Mouse (Mus musculus): ENCODE measurements around the gene D10Wsu102e. TPM values are rescaled to one million over a fixed set of nuclear protein-coding genes. Genes with fewer than 3 reads are reported as not detected.

D10Wsu102e gene
- polyA plus RNA-seq (2016; fragmentation: Nextera tagmentation; extraction: Ambion mirVana) = 0.64 and 0.80 TPM in 2 replicates

- WGBS = under 1% methylated on average over 30 of the region's 30 CpGs
- Histone ChIP-seq H3K4me3 (peak within 1 kb of the TSS; percentile 77), H3K27ac (peak within 1 kb of the TSS; percentile 87), H3K27me3 (ENCODE audit: insufficient read depth, poor library complexity, severe bottlenecking) (0 out of 2 replicates have a peak, but pooled peaks cover 4% of the 10 kb centered on the region), H3K9me3 (no peaks in the 10 kb centered on the region), H3K4me1 (peaks cover 31% of the 10 kb centered on the region), H3K36me3 (peaks cover 25% of the 10 kb centered on the region)
- peak; percentile 99 for DNase-seq (ENCODE audit: low spot score)
These were observed at the start of gene D10Wsu102e for GRCm38 (mm10) chr10:83359956-83360355. Gene D10Wsu102e (plus strand): TSS chr10:83360221.

DNA sequence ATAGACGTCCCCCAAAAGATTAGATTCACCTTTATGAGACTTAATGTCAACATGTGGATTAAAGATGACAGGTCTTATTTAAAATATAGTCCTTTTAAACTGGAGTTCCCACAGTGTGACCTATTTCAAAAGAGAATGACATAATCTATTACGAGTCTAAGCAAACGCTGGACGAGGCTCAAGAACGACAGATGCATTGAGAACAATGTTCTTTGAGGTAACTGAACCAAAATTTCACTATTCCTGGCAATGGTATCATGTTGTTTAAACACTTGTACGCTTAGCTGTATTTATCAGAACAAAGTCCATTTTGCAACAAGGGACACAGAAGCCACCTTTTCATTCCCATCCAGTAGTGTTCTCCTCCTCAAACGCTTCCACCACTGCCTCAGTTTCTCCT, 49.7 kb upstream of the D10Wsu102e start:
- no peak overlapping the region for H3K4me3 ChIP-seq
- WGBS = 80% methylated on average over 7 of the region's 7 CpGs
- H3K9me3 ChIP-seq = no peaks in the 10 kb centered on the region
- H3K4me1 ChIP-seq = no peaks in the 10 kb centered on the region
- no peak overlapping the region for H3K27ac ChIP-seq
- no peaks in the 10 kb centered on the region for H3K27me3 ChIP-seq (ENCODE audit: insufficient read depth, poor library complexity, severe bottlenecking)
- DNase-seq (ENCODE audit: low spot score) = no peak
- H3K36me3 ChIP-seq = no peaks in the 10 kb centered on the region

GRCm38 (mm10) chr10:83313033-83313432, 47.0 kb upstream of the D10Wsu102e start:
- Histone ChIP-seq H3K4me3 (no peak overlapping the region), H3K27ac (no peak overlapping the region), H3K27me3 (ENCODE audit: insufficient read depth, poor library complexity, severe bottlenecking) (no peaks in the 10 kb centered on the region), H3K9me3 (no peaks in the 10 kb centered on the region), H3K4me1 (no peaks in the 10 kb centered on the region), H3K36me3 (no peaks in the 10 kb centered on the region)
- 49% methylated on average over 5 of the region's 5 CpGs for WGBS
- no peak for DNase-seq (ENCODE audit: low spot score)

- 88% methylated on average over 6 of the region's 6 CpGs for WGBS
- no peak for DNase-seq (ENCODE audit: low spot score)
- Histone ChIP-seq H3K4me1 (0 out of 2 replicates have a peak, but pooled peaks cover 2% of the 10 kb centered on the region), H3K9me3 (no peaks in the 10 kb centered on the region), H3K27me3 (ENCODE audit: insufficient read depth, poor library complexity, severe bottlenecking) (no peaks in the 10 kb centered on the region), H3K4me3 (no peak overlapping the region), H3K36me3 (no peaks in the 10 kb centered on the region), H3K27ac (no peak overlapping the region)
These were observed 39.6 kb upstream of the D10Wsu102e start for GRCm38 (mm10) chr10:83320396-83320795.

- Histone ChIP-seq H3K36me3 (no peaks in the 10 kb centered on the region), H3K4me3 (no peak overlapping the region), H3K27me3 (ENCODE audit: insufficient read depth, poor library complexity, severe bottlenecking) (no peaks in the 10 kb centered on the region), H3K9me3 (no peaks in the 10 kb centered on the region), H3K4me1 (0 out of 2 replicates have a peak, but pooled peaks cover 2% of the 10 kb centered on the region), H3K27ac (no peak overlapping the region)
- no peak for DNase-seq (ENCODE audit: low spot score)
- 89% methylated on average over 7 of the region's 7 CpGs for WGBS
These were observed 39.2 kb upstream of the D10Wsu102e start for GRCm38 (mm10) chr10:83320870-83321269.

DNA sequence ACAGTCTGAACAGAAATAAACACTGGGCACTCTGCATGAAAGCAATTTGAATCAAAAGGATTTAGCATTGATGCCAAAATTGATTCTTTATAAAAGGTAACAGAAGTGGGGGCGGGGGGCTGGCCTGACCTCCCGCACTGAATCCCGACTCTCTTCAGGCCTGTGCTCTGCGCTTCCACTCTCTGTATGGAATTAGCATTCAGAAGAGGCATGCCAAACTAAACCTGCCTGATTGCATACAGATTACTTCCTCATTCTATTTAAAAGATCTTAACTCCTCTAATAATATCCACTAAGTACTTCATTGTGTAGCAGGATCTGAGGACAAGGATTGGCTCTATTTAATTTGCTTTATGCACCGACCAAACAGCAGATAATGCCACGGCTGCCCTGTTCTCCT, 38.5 kb upstream of the D10Wsu102e start:
- Histone ChIP-seq H3K27ac (no peak overlapping the region), H3K27me3 (ENCODE audit: insufficient read depth, poor library complexity, severe bottlenecking) (no peaks in the 10 kb centered on the region), H3K4me3 (no peak overlapping the region), H3K9me3 (no peaks in the 10 kb centered on the region), H3K36me3 (no peaks in the 10 kb centered on the region), H3K4me1 (0 out of 2 replicates have a peak, but pooled peaks cover 2% of the 10 kb centered on the region)
- WGBS = 85% methylated on average over 6 of the region's 6 CpGs
- no peak for DNase-seq (ENCODE audit: low spot score)

DNA sequence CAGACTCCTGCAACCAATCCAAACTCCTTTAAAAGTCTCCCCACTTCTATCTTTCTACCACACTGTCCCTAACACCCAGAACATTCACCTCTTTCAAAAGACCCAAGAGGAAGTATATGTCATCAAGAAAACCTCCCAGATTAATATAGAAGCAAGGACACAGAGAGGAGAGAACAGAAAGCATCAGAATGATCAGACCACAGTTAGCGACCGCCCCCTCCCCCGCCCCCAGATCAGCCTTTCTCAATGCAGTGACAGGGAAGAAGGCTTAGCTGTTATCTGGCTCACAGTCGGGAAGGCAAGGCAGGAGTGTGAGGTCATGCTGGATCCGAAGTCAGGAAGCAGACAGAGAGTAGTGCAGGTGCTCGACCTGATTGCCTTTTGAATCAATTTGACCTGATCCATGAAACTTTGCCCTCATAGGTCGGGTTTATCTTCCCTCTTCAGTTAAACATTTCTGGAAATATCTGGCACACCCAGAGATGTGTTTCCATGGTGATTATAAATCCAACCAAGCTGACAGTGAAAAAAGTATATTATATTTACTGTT, 37.4 kb upstream of the D10Wsu102e start:
- 35% methylated on average over 7 of the region's 7 CpGs for WGBS
- no peak for DNase-seq (ENCODE audit: low spot score)
- no peak overlapping the region for H3K27ac ChIP-seq
- H3K27me3 ChIP-seq (ENCODE audit: insufficient read depth, poor library complexity, severe bottlenecking) = no peaks in the 10 kb centered on the region
- no peak overlapping the region for H3K4me3 ChIP-seq
- no peaks in the 10 kb centered on the region for H3K9me3 ChIP-seq
- H3K36me3 ChIP-seq = no peaks in the 10 kb centered on the region
- H3K4me1 ChIP-seq = 0 out of 2 replicates have a peak, but pooled peaks cover 2% of the 10 kb centered on the region

- H3K36me3 ChIP-seq = no peaks in the 10 kb centered on the region
- no peak for DNase-seq (ENCODE audit: low spot score)
- H3K27ac ChIP-seq = no peak overlapping the region
- no peaks in the 10 kb centered on the region for H3K9me3 ChIP-seq
- H3K4me3 ChIP-seq = no peak overlapping the region
- 0 out of 2 replicates have a peak, but pooled peaks cover 2% of the 10 kb centered on the region for H3K4me1 ChIP-seq
- WGBS = 79% methylated on average over 3 of the region's 3 CpGs
- no peaks in the 10 kb centered on the region for H3K27me3 ChIP-seq (ENCODE audit: insufficient read depth, poor library complexity, severe bottlenecking)
These were observed 35.1 kb upstream of the D10Wsu102e start for GRCm38 (mm10) chr10:83324871-83325270.

GRCm38 (mm10) chr10:83325903-83326302, 34.1 kb upstream of the D10Wsu102e start:
- H3K27me3 ChIP-seq (ENCODE audit: insufficient read depth, poor library complexity, severe bottlenecking) = no peaks in the 10 kb centered on the region
- 89% methylated on average over 1 of the region's 1 CpGs for WGBS
- DNase-seq (ENCODE audit: low spot score) = no peak
- no peaks in the 10 kb centered on the region for H3K36me3 ChIP-seq
- no peaks in the 10 kb centered on the region for H3K9me3 ChIP-seq
- H3K4me1 ChIP-seq = 0 out of 2 replicates have a peak, but pooled peaks cover 2% of the 10 kb centered on the region
- H3K27ac ChIP-seq = no peak overlapping the region
- no peak overlapping the region for H3K4me3 ChIP-seq

- Histone ChIP-seq H3K9me3 (no peaks in the 10 kb centered on the region), H3K4me3 (no peak overlapping the region), H3K36me3 (no peaks in the 10 kb centered on the region), H3K27me3 (ENCODE audit: insufficient read depth, poor library complexity, severe bottlenecking) (no peaks in the 10 kb centered on the region), H3K27ac (no peak overlapping the region), H3K4me1 (0 out of 2 replicates have a peak, but pooled peaks cover 2% of the 10 kb centered on the region)
- 84% methylated on average over 14 of the region's 14 CpGs for WGBS
- DNase-seq (ENCODE audit: low spot score) = no peak
These were observed 33.3 kb upstream of the D10Wsu102e start for GRCm38 (mm10) chr10:83326648-83327285.

GRCm38 (mm10) chr10:83328791-83329190, 31.2 kb upstream of the D10Wsu102e start:
- Histone ChIP-seq H3K36me3 (no peaks in the 10 kb centered on the region), H3K4me1 (no peaks in the 10 kb centered on the region), H3K9me3 (no peaks in the 10 kb centered on the region), H3K27ac (no peak overlapping the region), H3K4me3 (no peak overlapping the region), H3K27me3 (ENCODE audit: insufficient read depth, poor library complexity, severe bottlenecking) (peaks cover 16% of the 10 kb centered on the region)
- DNase-seq (ENCODE audit: low spot score) = no peak
- 82% methylated on average over 5 of the region's 5 CpGs for WGBS

DNA sequence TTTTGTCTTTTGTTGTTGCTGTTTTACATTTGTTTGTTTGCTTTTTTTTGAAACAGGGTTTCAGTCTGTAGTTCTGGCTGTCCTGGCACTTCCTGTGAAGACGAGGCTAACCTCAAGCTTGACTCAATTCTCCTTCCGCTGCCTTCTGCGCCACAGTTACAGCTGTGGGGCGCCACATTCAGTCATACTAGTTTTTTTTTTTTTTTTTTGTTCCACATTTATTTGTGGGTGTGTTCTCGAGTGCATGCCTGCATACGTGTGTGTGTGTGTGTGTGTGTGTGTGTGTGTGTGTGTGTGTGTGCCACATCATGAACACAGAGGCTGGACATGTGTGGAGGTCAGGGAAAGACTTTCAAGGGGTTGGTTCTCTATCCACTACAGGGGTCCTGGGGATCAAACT, 29.7 kb upstream of the D10Wsu102e start:
- WGBS = 69% methylated on average over 6 of the region's 6 CpGs
- no peaks in the 10 kb centered on the region for H3K9me3 ChIP-seq

GRCm38 (mm10) chr10:83331811-83332210, 28.2 kb upstream of the D10Wsu102e start:
- peaks cover 44% of the 10 kb centered on the region for H3K27me3 ChIP-seq (ENCODE audit: insufficient read depth, poor library complexity, severe bottlenecking)
- no peaks in the 10 kb centered on the region for H3K4me1 ChIP-seq
- no peaks in the 10 kb centered on the region for H3K36me3 ChIP-seq
- 86% methylated on average over 5 of the region's 5 CpGs for WGBS
- H3K4me3 ChIP-seq = no peak overlapping the region
- DNase-seq (ENCODE audit: low spot score) = no peak
- no peak overlapping the region for H3K27ac ChIP-seq
- no peaks in the 10 kb centered on the region for H3K9me3 ChIP-seq

More for the DNA sequence above, 29.7 kb upstream of the D10Wsu102e start:
- H3K36me3 ChIP-seq = no peaks in the 10 kb centered on the region
- no peak for DNase-seq (ENCODE audit: low spot score)
- H3K27me3 ChIP-seq (ENCODE audit: insufficient read depth, poor library complexity, severe bottlenecking) = peaks cover 31% of the 10 kb centered on the region
- H3K4me1 ChIP-seq = no peaks in the 10 kb centered on the region
- H3K27ac ChIP-seq = no peak overlapping the region
- H3K4me3 ChIP-seq = no peak overlapping the region

Measured in heart, embryonic 10.5 days (tissue).